Mouse (Mus musculus): ENCODE data around the gene Pom121. TPM values are rescaled to one million over a fixed set of nuclear protein-coding genes. Genes with fewer than 3 reads are reported as not detected.

Pom121 gene
- polyA plus RNA-seq, 1 experiment from 2014 or later: 15.6 TPM

DNA sequence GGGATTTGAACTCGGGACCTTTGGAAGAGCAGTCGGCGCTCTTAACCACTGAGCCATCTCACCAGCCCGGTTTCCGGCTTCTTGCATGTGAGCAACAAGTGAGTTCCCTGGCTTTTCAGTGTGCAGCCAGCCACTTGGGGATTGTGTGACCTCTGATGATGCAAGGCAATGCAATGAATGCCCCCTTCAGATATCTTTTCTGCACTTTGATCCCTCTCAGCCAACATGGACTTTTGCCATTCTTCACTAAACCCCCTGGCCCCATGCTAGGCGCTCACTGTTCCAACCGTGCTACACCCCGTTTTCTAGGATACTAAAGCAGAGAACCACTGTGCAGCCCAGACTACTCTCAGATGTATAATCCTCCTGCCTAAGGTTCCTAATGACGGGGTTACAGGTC lies 11.1 kb upstream of the Pom121 start:
- ATAC-seq (ENCODE audit: insufficient number of reproducible peaks, insufficient read depth, low FRiP score, low read depth): no peak
- Histone ChIP-seq H3K27me3 (ENCODE audit: control insufficient read depth, insufficient read depth, low read length) (no peaks in the 10 kb centered on the region), H3K9ac (replicated peaks; ENCODE audit: low read depth, low read length) (no peak overlapping the region), H3K4me3 (ENCODE audit: low read depth, low read length) (no peak overlapping the region), H3K4me1 (ENCODE audit: control insufficient read depth, insufficient read depth, low read length) (no peaks in the 10 kb centered on the region), H3K27ac (ENCODE audit: low read length) (no peak overlapping the region), H3K4me2 (replicated peaks; ENCODE audit: low read depth, low read length) (no peak overlapping the region), H3K9me3 (ENCODE audit: control insufficient read depth, low read depth, low read length) (no peaks in the 10 kb centered on the region), H3K36me3 (ENCODE audit: control insufficient read depth, insufficient read depth, low read length) (no peaks in the 10 kb centered on the region; the same call in 1 of the 2 replicates)
- 83% methylated on average over 8 of the region's 9 CpGs for WGBS

DNA sequence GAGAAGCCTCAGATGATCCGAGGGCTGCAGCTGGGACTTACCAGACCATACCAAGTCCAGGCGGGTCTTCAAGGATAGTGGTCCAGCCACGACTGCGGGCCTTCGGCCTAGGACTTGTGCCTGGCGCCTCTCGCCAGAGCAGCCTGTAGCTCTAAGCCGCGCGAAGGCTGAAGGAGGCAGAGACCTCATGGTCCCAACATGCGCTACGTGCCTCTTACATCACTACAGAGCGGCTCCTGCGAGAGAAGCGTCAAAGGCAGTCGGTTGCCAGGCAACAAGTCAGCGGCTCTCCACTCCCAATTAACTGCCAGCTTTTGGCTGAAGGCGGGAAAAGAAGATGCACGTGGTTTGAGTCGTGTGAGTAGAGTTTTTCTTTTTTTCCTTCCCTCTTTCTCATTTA lies 10.3 kb upstream of the Pom121 start:
- Histone ChIP-seq H3K27ac (ENCODE audit: low read length) (no peak overlapping the region), H3K4me1 (ENCODE audit: control insufficient read depth, insufficient read depth, low read length) (no peaks in the 10 kb centered on the region), H3K9me3 (ENCODE audit: control insufficient read depth, low read depth, low read length) (no peaks in the 10 kb centered on the region), H3K27me3 (ENCODE audit: control insufficient read depth, insufficient read depth, low read length) (no peaks in the 10 kb centered on the region), H3K9ac (replicated peaks; ENCODE audit: low read depth, low read length) (no peak overlapping the region), H3K4me3 (ENCODE audit: low read depth, low read length) (no peak overlapping the region), H3K36me3 (ENCODE audit: control insufficient read depth, insufficient read depth, low read length) (no peaks in the 10 kb centered on the region; the same call in 1 of the 2 replicates), H3K4me2 (replicated peaks; ENCODE audit: low read depth, low read length) (no peak overlapping the region)
- WGBS: 38% methylated on average over 20 of the region's 20 CpGs
- ATAC-seq (ENCODE audit: insufficient number of reproducible peaks, insufficient read depth, low FRiP score, low read depth): no peak

DNA sequence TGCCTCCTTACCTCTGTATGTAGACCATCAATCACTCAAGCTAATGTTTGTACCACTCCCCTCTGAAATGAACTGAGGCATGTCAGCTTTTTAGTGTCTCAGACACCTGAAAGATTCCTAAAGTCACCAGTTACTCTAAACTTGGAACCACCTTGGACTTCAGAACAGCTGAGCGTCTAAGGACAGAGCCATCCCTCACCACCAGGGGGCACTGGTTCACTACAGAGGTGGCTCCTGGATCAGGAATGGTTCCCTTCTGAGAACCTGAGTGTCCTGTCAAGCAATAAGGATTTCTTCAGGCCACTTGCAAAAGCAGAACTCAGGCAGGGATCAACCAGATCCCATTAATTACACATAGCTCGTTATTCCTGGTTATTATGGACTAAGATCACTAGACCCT lies 5.9 kb upstream of the Pom121 start:
- ATAC-seq (ENCODE audit: insufficient number of reproducible peaks, insufficient read depth, low FRiP score, low read depth): peak; percentile 44; the same call in 1 of the 2 replicates
- H3K36me3 ChIP-seq (ENCODE audit: control insufficient read depth, insufficient read depth, low read length): no peaks in the 10 kb centered on the region
- H3K4me2 ChIP-seq (replicated peaks; ENCODE audit: low read depth, low read length): no peak overlapping the region
- no peaks in the 10 kb centered on the region for H3K27me3 ChIP-seq (ENCODE audit: control insufficient read depth, insufficient read depth, low read length)
- no peak overlapping the region for H3K27ac ChIP-seq (ENCODE audit: low read length)
- H3K9me3 ChIP-seq (ENCODE audit: control insufficient read depth, low read depth, low read length): no peaks in the 10 kb centered on the region
- 2% methylated on average over 2 of the region's 2 CpGs for WGBS
- no peak overlapping the region for H3K9ac ChIP-seq (replicated peaks; ENCODE audit: low read depth, low read length)
- no peak overlapping the region for H3K4me3 ChIP-seq (ENCODE audit: low read depth, low read length)
- no peaks in the 10 kb centered on the region for H3K4me1 ChIP-seq (ENCODE audit: control insufficient read depth, insufficient read depth, low read length)

DNA sequence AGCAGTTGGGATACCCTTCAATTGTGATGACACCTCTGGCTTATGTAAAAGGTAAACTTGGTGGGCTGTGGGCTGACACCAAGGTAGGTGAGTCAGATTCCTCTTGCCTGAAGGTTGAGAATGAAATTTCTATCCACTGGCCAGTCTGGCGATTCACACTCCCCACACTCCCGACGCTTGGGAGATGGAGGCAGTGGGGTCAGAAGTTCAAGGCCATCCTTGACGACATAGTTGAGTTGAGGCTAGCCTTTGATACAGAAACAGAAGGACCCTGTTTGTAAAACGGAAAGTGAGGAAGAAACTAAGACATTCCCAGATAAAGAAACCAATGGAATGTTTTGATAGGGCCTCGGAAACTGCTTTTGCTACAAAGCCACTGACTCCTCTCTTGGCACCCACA lies 5.0 kb upstream of the Pom121 start:
- Histone ChIP-seq H3K27ac (ENCODE audit: low read length) (no peak overlapping the region), H3K9ac (replicated peaks; ENCODE audit: low read depth, low read length) (no peak overlapping the region), H3K4me1 (ENCODE audit: control insufficient read depth, insufficient read depth, low read length) (no peaks in the 10 kb centered on the region), H3K36me3 (ENCODE audit: control insufficient read depth, insufficient read depth, low read length) (no peaks in the 10 kb centered on the region), H3K9me3 (ENCODE audit: control insufficient read depth, low read depth, low read length) (no peaks in the 10 kb centered on the region), H3K4me3 (ENCODE audit: low read depth, low read length) (no peak overlapping the region), H3K27me3 (ENCODE audit: control insufficient read depth, insufficient read depth, low read length) (no peaks in the 10 kb centered on the region), H3K4me2 (replicated peaks; ENCODE audit: low read depth, low read length) (no peak overlapping the region)
- 66% methylated on average over 6 of the region's 6 CpGs for WGBS
- ATAC-seq (ENCODE audit: insufficient number of reproducible peaks, insufficient read depth, low FRiP score, low read depth): no peak

DNA sequence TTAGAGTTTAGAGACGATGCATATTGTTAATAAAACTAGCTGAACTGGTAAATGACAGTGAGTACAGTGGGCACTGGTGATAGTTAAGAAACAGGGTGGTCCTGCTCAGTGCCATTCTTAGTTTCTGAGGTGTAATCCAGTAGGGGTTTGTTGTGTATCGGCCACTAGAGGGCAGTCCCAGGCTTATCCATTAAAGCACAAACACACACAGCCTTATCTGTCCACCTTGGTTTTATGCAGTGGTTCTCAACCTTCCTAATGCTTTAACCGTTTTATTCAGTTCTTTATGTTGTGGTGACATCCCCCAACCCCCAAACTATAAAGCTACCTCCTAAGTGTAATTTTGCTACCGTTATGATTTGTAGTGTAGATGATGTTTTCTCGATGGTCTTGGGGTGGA lies 1.5 kb upstream of the Pom121 start:
- no peak for ATAC-seq (ENCODE audit: insufficient number of reproducible peaks, insufficient read depth, low FRiP score, low read depth)
- no peaks in the 10 kb centered on the region for H3K9me3 ChIP-seq (ENCODE audit: control insufficient read depth, low read depth, low read length)
- H3K27me3 ChIP-seq (ENCODE audit: control insufficient read depth, insufficient read depth, low read length): no peaks in the 10 kb centered on the region
- peaks cover 10% of the 10 kb centered on the region; the same call in 1 of the 2 replicates for H3K4me1 ChIP-seq (ENCODE audit: control insufficient read depth, insufficient read depth, low read length)
- H3K9ac ChIP-seq (replicated peaks; ENCODE audit: low read depth, low read length): no peak overlapping the region
- WGBS: 50% methylated on average over 5 of the region's 5 CpGs
- H3K4me3 ChIP-seq (ENCODE audit: low read depth, low read length): no peak overlapping the region
- no peak overlapping the region for H3K27ac ChIP-seq (ENCODE audit: low read length)
- H3K36me3 ChIP-seq (ENCODE audit: control insufficient read depth, insufficient read depth, low read length): peaks cover 15% of the 10 kb centered on the region
- no peak overlapping the region for H3K4me2 ChIP-seq (replicated peaks; ENCODE audit: low read depth, low read length)

DNA sequence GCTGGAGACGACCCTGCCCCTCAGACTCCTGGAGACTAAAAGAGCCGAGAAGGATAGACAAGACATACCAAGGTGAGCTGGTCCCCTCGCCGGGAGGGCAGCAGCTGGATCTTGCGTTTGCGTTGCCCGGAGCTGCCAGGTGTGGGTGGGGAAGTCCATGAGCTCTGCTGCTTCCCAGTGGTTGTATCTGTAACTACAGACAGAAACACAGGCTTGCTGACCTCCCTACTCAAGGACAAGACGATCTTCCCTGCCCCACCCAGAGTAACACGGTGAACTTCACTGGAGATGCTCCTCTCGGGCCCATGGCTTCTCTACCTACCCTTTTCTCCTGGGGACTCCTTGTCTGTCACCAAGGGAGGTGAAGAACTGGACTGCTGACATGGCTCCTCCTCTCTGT lies 10.6 kb downstream of the Pom121 start:
- Histone ChIP-seq H3K27ac (ENCODE audit: low read length) (no peak overlapping the region), H3K4me2 (replicated peaks; ENCODE audit: low read depth, low read length) (no peak overlapping the region), H3K9ac (replicated peaks; ENCODE audit: low read depth, low read length) (no peak overlapping the region), H3K27me3 (ENCODE audit: control insufficient read depth, insufficient read depth, low read length) (no peaks in the 10 kb centered on the region), H3K4me1 (ENCODE audit: control insufficient read depth, insufficient read depth, low read length) (no peaks in the 10 kb centered on the region), H3K4me3 (ENCODE audit: low read depth, low read length) (no peak overlapping the region), H3K9me3 (ENCODE audit: control insufficient read depth, low read depth, low read length) (no peaks in the 10 kb centered on the region), H3K36me3 (ENCODE audit: control insufficient read depth, insufficient read depth, low read length) (peaks cover 91% of the 10 kb centered on the region)
- 83% methylated on average over 10 of the region's 10 CpGs for WGBS
- ATAC-seq (ENCODE audit: insufficient number of reproducible peaks, insufficient read depth, low FRiP score, low read depth): no peak

DNA sequence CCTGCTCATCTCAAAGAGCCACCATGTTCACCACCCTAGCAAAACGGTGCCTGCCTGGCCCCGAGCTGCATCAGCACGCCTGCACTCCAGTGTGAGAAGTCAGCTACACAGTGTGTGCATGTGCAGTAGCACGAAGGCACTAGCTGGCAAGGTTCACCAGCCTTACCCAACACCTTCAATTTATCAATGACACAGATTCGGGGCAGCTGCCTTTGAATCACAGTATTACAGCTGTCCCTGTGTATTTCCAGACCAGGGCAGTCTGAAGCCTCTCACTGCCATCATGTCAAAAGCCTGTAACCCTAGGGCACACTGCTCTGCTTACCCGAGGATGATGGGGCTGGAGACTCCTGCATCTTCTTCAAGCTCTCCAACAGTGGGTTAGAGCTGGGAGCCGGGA lies 11.6 kb downstream of the Pom121 start:
- Histone ChIP-seq H3K4me1 (ENCODE audit: control insufficient read depth, insufficient read depth, low read length) (no peaks in the 10 kb centered on the region), H3K4me2 (replicated peaks; ENCODE audit: low read depth, low read length) (no peak overlapping the region), H3K27me3 (ENCODE audit: control insufficient read depth, insufficient read depth, low read length) (no peaks in the 10 kb centered on the region), H3K4me3 (ENCODE audit: low read depth, low read length) (no peak overlapping the region), H3K9me3 (ENCODE audit: control insufficient read depth, low read depth, low read length) (no peaks in the 10 kb centered on the region), H3K9ac (replicated peaks; ENCODE audit: low read depth, low read length) (no peak overlapping the region), H3K27ac (ENCODE audit: low read length) (no peak overlapping the region), H3K36me3 (ENCODE audit: control insufficient read depth, insufficient read depth, low read length) (peaks cover 92% of the 10 kb centered on the region)
- 86% methylated on average over 7 of the region's 7 CpGs for WGBS
- no peak for ATAC-seq (ENCODE audit: insufficient number of reproducible peaks, insufficient read depth, low FRiP score, low read depth)

DNA sequence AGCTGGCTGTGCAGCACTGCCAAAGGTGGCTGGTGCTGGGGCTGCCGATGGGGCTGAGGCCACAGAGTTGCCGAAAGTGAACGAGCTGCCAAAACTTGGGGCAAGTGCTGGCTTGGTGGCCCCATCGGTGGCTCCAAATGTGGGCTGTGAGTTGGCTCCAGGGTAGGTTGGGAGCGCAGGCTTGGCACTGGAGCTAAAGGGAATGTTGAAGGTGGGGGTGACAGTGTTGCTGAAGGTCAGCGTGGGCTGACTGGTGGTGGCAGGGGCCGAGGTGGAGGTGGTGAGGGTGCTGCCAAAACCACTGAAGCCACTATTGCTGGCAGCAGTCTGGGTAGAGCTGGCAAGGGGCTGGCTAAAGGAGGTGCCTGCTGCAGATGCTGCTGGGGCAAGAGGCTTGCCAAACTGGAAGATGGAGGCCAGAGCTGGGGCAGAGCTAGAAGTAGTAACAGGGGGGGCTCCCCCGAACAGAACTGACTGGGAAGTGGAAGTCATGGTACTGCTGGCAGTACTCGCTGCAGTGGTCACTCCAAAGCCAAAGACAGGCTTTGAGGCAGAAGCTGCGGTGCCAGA lies 12.9 kb downstream of the Pom121 start:
- Histone ChIP-seq H3K4me3 (ENCODE audit: low read depth, low read length) (no peak overlapping the region), H3K27ac (ENCODE audit: low read length) (no peak overlapping the region), H3K4me1 (ENCODE audit: control insufficient read depth, insufficient read depth, low read length) (no peaks in the 10 kb centered on the region), H3K27me3 (ENCODE audit: control insufficient read depth, insufficient read depth, low read length) (no peaks in the 10 kb centered on the region), H3K9me3 (ENCODE audit: control insufficient read depth, low read depth, low read length) (no peaks in the 10 kb centered on the region), H3K36me3 (ENCODE audit: control insufficient read depth, insufficient read depth, low read length) (peaks cover 87% of the 10 kb centered on the region), H3K9ac (replicated peaks; ENCODE audit: low read depth, low read length) (no peak overlapping the region), H3K4me2 (replicated peaks; ENCODE audit: low read depth, low read length) (no peak overlapping the region)
- WGBS: 91% methylated on average over 10 of the region's 10 CpGs
- ATAC-seq (ENCODE audit: insufficient number of reproducible peaks, insufficient read depth, low FRiP score, low read depth): no peak

DNA sequence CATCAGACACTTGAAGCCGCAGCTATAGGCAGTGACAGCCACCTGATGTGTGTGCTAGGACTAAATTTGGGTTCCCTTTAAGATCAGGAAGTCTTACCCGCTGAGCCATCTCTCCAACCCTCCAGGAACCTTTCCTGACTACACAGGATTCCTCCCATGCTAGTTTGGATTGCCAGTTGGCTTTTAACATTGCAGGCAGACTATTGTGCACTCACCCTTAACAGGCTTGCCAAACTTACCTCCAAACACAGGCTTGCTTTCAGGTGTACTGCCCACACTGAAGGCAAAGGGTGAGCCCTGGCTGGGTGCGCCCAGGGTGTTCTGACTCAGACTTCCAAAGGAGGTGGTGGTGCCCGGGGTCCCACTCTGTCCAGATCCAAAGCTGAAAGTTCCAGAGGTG lies 13.7 kb downstream of the Pom121 start:
- no peak for ATAC-seq (ENCODE audit: insufficient number of reproducible peaks, insufficient read depth, low FRiP score, low read depth)
- H3K27ac ChIP-seq (ENCODE audit: low read length): no peak overlapping the region
- H3K4me3 ChIP-seq (ENCODE audit: low read depth, low read length): no peak overlapping the region
- 94% methylated on average over 4 of the region's 4 CpGs for WGBS
- no peaks in the 10 kb centered on the region for H3K27me3 ChIP-seq (ENCODE audit: control insufficient read depth, insufficient read depth, low read length)
- no peak overlapping the region for H3K9ac ChIP-seq (replicated peaks; ENCODE audit: low read depth, low read length)
- H3K36me3 ChIP-seq (ENCODE audit: control insufficient read depth, insufficient read depth, low read length): peaks cover 91% of the 10 kb centered on the region
- no peaks in the 10 kb centered on the region for H3K9me3 ChIP-seq (ENCODE audit: control insufficient read depth, low read depth, low read length)
- no peaks in the 10 kb centered on the region for H3K4me1 ChIP-seq (ENCODE audit: control insufficient read depth, insufficient read depth, low read length)
- H3K4me2 ChIP-seq (replicated peaks; ENCODE audit: low read depth, low read length): no peak overlapping the region

Data from stomach, embryonic 14.5 days (tissue).